Mouse (Mus musculus): ENCODE measurements at regions not wholly inside any gene's neighbourhood (a gene's known extent, or its start where the extent isn't known, plus 50 kb on each side); places are given as distances from the start of the nearest gene placed in this dataset.

- no peak for TF ChIP-seq E2F4 (IDR thresholded peaks at IDR 0.05; ENCODE audit: insufficient read depth)
- TF ChIP-seq POLR2A (IDR thresholded peaks at IDR 0.05; ENCODE audit: insufficient read length, low read depth) = no peak
- no peak for TF ChIP-seq TCF12 (IDR thresholded peaks at IDR 0.05; ENCODE audit: insufficient read depth, poor library complexity, severe bottlenecking)
- TF ChIP-seq REST (IDR thresholded peaks at IDR 0.05; ENCODE audit: insufficient read depth, insufficient read length) = no peak
- no peak for TF ChIP-seq MAX (IDR thresholded peaks at IDR 0.05; ENCODE audit: low read depth)
- no peak for TF ChIP-seq CEBPB (IDR thresholded peaks at IDR 0.05; ENCODE audit: insufficient read depth, poor library complexity, severe bottlenecking)
- TF ChIP-seq POLR2AphosphoS2 (IDR thresholded peaks at IDR 0.05; ENCODE audit: insufficient read length, low read depth) = no peak
Observed at GRCm38 (mm10) chr1:163630291-163630812, 94.7 kb downstream of the Mettl11b start.
